Mouse (Mus musculus) liver, embryonic 14.5 days (tissue): ENCODE data around the gene Prss43. TPM values are rescaled to one million over a fixed set of nuclear protein-coding genes. Genes with fewer than 3 reads are reported as not detected.
"Not testable (repeated sequence)": the region's sequence is repeated elsewhere in the genome, so short reads cannot be mapped to it uniquely, and the experiment has no call there.

Experiments
- ATAC-seq: fragments of 200-750 bp; cut with Nextera tagmentation; 2 replicates; pipeline ENCODE4 v1.8.0; 2017; ENCODE audit warnings: moderate number of reproducible peaks, mild to moderate bottlenecking, moderate library complexity; ENCODE audit not compliant: insufficient read depth
- DNase-seq, 3 experiments: peaks; one replicate each; pipeline ENCODE4 v3.0.0-alpha.2; 2012 to 2013; ENCODE audit warnings: low read depth in 3 of 3, low spot score in 3 of 3
- H3K27ac ChIP-seq: fragments of 300-500 bp; sonication (generic); 2 replicates; pipeline ENCODE4 v1.5.1; 2014; ENCODE audit warnings: moderate library complexity, mild to moderate bottlenecking, control low read depth, inconsistent platforms
- H3K27me3 ChIP-seq: fragments of 300-500 bp; sonication (generic); 2 replicates; pipeline ENCODE4 v1.6.1; 2014; ENCODE audit warnings: mild to moderate bottlenecking, low read length, moderate library complexity; ENCODE audit not compliant: control insufficient read depth, insufficient read depth
- H3K36me3 ChIP-seq: fragments of 300-500 bp; sonication (generic); replicated peaks from 2 replicates; pipeline ENCODE4 v1.6.1; 2014; ENCODE audit warnings: low read depth; ENCODE audit not compliant: control insufficient read depth, insufficient read depth
- H3K4me1 ChIP-seq, 2 experiments: fragments of 200-500 bp in 1 of 2; fragments of 300-500 bp in 1 of 2; sonication (generic) in 1 of 2; replicated peaks; 2 replicates each; pipeline ENCODE4 v1.6.1; 2012 to 2014; ENCODE audit warnings: antibody characterized with exemption in 1 of 2, inconsistent platforms in 1 of 2, low read length in 1 of 2; ENCODE audit not compliant: control insufficient read depth in 2 of 2, insufficient read depth in 2 of 2
- H3K4me2 ChIP-seq: fragments of 300-500 bp; sonication (generic); 2 replicates; pipeline ENCODE4 v1.6.1; 2014; ENCODE audit warnings: low read depth, mild to moderate bottlenecking, control low read depth, moderate library complexity
- H3K4me3 ChIP-seq, 2 experiments: fragments of 200-500 bp in 1 of 2; fragments of 300-500 bp in 1 of 2; sonication (generic) in 1 of 2; 2 replicates each; pipeline ENCODE4 v1.5.1; 2012 to 2014; ENCODE audit warnings: low read depth in 2 of 2, low read length in 2 of 2, mild to moderate bottlenecking in 2 of 2, control low read depth in 1 of 2, inconsistent platforms in 1 of 2, moderate library complexity in 1 of 2; ENCODE audit not compliant: insufficient read depth in 1 of 2
- H3K9ac ChIP-seq: fragments of 300-500 bp; sonication (generic); replicated peaks from 2 replicates; pipeline ENCODE4 v1.6.1; 2014; ENCODE audit warnings: mild to moderate bottlenecking, control low read depth, moderate library complexity
- H3K9me3 ChIP-seq: fragments of 300-500 bp; sonication (generic); 2 replicates; pipeline ENCODE4 v1.6.1; 2016; ENCODE audit warnings: low read length, mixed read lengths; ENCODE audit not compliant: control insufficient read depth
- CTCF ChIP-seq: IDR thresholded peaks from 2 replicates; pipeline ENCODE4 v1.5.1; 2016; ENCODE audit warnings: antibody characterized with exemption, low read depth, control low read depth
- EP300 ChIP-seq: IDR thresholded peaks from 2 replicates; pipeline ENCODE4 v1.6.1; 2016; ENCODE audit warnings: antibody characterized with exemption, low read depth
- WGBS: fragments of 180-500 bp; shearing (Covaris S2); extraction: QIAGEN DNeasy Blood & Tissue Kit; methylation state at CpG from one replicate; pipeline ENCODE4 v1.1.7; 2014; ENCODE audit not compliant: insufficient replicate concordance; 5-methylcytosine and 5-hydroxymethylcytosine counted together
- polyA plus RNA-seq, 2 experiments: library from polyadenylated mRNA; depleted of rRNA in 1 of 2; stranded (reverse) in 1 of 2; unstranded in 1 of 2; fragments of >200 nt; fragmentation: Nextera tagmentation in 1 of 2; extraction: Ambion mirVana in 1 of 2; gene quantifications; 2 replicates each; pipeline versions ENCODE4 v1.2.1 to v1.2.3; 2012 to 2014

Gene Prss43
- polyA plus RNA-seq, 2 experiments, result not detected

- H3K4me3 ChIP-seq, result no peak within 1 kb of the TSS
- WGBS, result 75% methylated on average over 14 of the region's 14 CpGs
- DNase-seq, result no peak
- no peaks in the 10 kb centered on the region for H3K36me3 ChIP-seq
- H3K4me2 ChIP-seq, result no peak within 1 kb of the TSS
- no peak for TF ChIP-seq EP300
- no peak for TF ChIP-seq CTCF
- no peak for ATAC-seq
- no peaks in the 10 kb centered on the region for H3K27me3 ChIP-seq
- H3K9me3 ChIP-seq, result no peaks in the 10 kb centered on the region
- no peak within 1 kb of the TSS for H3K27ac ChIP-seq
- H3K9ac ChIP-seq, result no peak within 1 kb of the TSS
- no peaks in the 10 kb centered on the region for H3K4me1 ChIP-seq
Observed at GRCm38 (mm10) chr9:110797866-110798265, 28.6 kb upstream of the Prss43 start, which contains the start of gene Prss42. TSS of gene Prss42 (plus strand) at chr9:110798166.

- H3K9ac ChIP-seq, result no peak overlapping the region
- no peaks in the 10 kb centered on the region for H3K27me3 ChIP-seq
- no peaks in the 10 kb centered on the region for H3K4me1 ChIP-seq
- H3K36me3 ChIP-seq, result no peaks in the 10 kb centered on the region
- H3K27ac ChIP-seq, result no peak overlapping the region
- no peak overlapping the region for H3K4me2 ChIP-seq
- WGBS, result 66% methylated on average over 8 of the region's 8 CpGs
- no peak overlapping the region for H3K4me3 ChIP-seq
- no peaks in the 10 kb centered on the region for H3K9me3 ChIP-seq
- ATAC-seq (no peak), DNase-seq (no peak)
- TF ChIP-seq CTCF, result no peak
- TF ChIP-seq EP300, result no peak
Observed at GRCm38 (mm10) chr9:110800834-110801479, 25.5 kb upstream of the Prss43 start.

GRCm38 (mm10) chr9:110803294-110803693, 23.2 kb upstream of the Prss43 start:
- TF ChIP-seq EP300 (no peak), CTCF (no peak)
- no peaks in the 10 kb centered on the region for H3K9me3 ChIP-seq
- H3K36me3 ChIP-seq, result no peaks in the 10 kb centered on the region
- WGBS, result 47% methylated on average over 4 of the region's 4 CpGs
- no peak overlapping the region for H3K9ac ChIP-seq
- H3K4me1 ChIP-seq, result no peaks in the 10 kb centered on the region
- no peak for ATAC-seq
- no peak overlapping the region for H3K4me2 ChIP-seq
- DNase-seq, result no peak
- no peak overlapping the region for H3K27ac ChIP-seq
- H3K4me3 ChIP-seq, result no peak overlapping the region
- H3K27me3 ChIP-seq, result no peaks in the 10 kb centered on the region

- no peak for TF ChIP-seq EP300
- TF ChIP-seq CTCF, result no peak
- DNase-seq, result no peak
- no peaks in the 10 kb centered on the region for H3K4me1 ChIP-seq
- no peak overlapping the region for H3K27ac ChIP-seq
- H3K4me3 ChIP-seq, result no peak overlapping the region
- H3K4me2 ChIP-seq, result no peak overlapping the region
- WGBS, result 65% methylated on average over 4 of the region's 4 CpGs
- no peaks in the 10 kb centered on the region for H3K36me3 ChIP-seq
- ATAC-seq, result no peak
- H3K27me3 ChIP-seq, result no peaks in the 10 kb centered on the region
- H3K9me3 ChIP-seq, result no peaks in the 10 kb centered on the region
- H3K9ac ChIP-seq, result no peak overlapping the region
Observed at GRCm38 (mm10) chr9:110810051-110810450, 16.4 kb upstream of the Prss43 start.

GRCm38 (mm10) chr9:110813789-110814188, 12.7 kb upstream of the Prss43 start, which contains the start of gene Prss44:
TSS of gene Prss44 (plus strand) at chr9:110813994.
- Histone ChIP-seq H3K4me3 (no peak within 1 kb of the TSS), H3K9me3 (no peaks in the 10 kb centered on the region), H3K36me3 (no peaks in the 10 kb centered on the region), H3K4me2 (no peak within 1 kb of the TSS), H3K27ac (no peak within 1 kb of the TSS), H3K9ac (no peak within 1 kb of the TSS), H3K4me1 (no peaks in the 10 kb centered on the region), H3K27me3 (no peaks in the 10 kb centered on the region)
- DNase-seq, result no peak
- WGBS, result 43% methylated on average over 18 of the region's 18 CpGs
- ATAC-seq, result no peak
- no peak for TF ChIP-seq CTCF
- no peak for TF ChIP-seq EP300

- H3K9ac ChIP-seq, DNase-seq, ATAC-seq, H3K4me3 ChIP-seq, H3K9me3 ChIP-seq, H3K36me3 ChIP-seq, H3K27ac ChIP-seq, H3K27me3 ChIP-seq, H3K4me2 ChIP-seq, H3K4me1 ChIP-seq: not testable (repeated sequence)
Observed at GRCm38 (mm10) chr9:110820546-110820945, 5.9 kb upstream of the Prss43 start.
